Mouse (Mus musculus) cortical plate, adult 2 months (tissue): ENCODE measurements at regions not wholly inside any gene's neighbourhood (a gene's known extent, or its start where the extent isn't known, plus 50 kb on each side); places are given as distances from the start of the nearest gene placed in this dataset.

Experiments used
- CTCF ChIP-seq: fragments of 200-500 bp; IDR thresholded peaks from 2 replicates; pipeline ENCODE4 v1.5.1; 2011; ENCODE audit warnings: mild to moderate bottlenecking, control low read depth, low read length; ENCODE audit not compliant: insufficient read depth; ENCODE audit errors: extremely low read depth
- POLR2A ChIP-seq: fragments of 200-500 bp; IDR thresholded peaks from 2 replicates; pipeline ENCODE4 v1.6.1; 2011; ENCODE audit warnings: mild to moderate bottlenecking, low read length, control low read depth; ENCODE audit not compliant: insufficient read depth; ENCODE audit errors: extremely low read depth

DNA sequence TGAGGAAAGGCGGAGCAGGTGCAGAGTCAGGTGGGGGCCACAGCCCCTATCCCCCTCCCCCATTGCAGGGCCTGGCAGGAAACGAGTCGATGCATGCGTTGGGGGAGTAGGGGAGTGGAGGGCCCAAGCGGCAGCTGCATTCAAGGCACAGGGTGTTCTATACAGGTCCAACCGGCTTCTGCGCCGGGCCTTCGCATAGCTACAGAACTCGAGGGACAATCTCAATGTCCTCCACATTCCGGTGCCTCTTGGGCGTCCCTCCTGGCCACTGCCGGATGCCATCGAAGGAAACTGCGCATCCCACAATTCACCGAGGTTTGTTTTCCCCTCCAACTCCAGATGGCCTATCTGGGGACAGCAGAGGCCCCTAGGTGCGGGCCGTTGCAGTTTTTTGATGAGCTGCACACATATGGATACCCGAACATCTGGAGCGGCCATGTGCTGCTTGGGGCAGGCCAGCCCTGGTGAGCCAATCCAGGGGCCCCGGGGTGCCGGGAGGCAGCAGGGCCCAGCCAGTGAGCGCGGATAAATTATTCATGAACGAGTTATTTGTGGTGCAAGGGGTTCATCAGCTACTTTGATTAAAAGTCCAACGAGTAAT lies 137.5 kb downstream of the Tle3 start:
- TF ChIP-seq POLR2A (no peak), CTCF (no peak)
